Mouse (Mus musculus): Measurements from ENCODE around the gene Antxrl.

DNA sequence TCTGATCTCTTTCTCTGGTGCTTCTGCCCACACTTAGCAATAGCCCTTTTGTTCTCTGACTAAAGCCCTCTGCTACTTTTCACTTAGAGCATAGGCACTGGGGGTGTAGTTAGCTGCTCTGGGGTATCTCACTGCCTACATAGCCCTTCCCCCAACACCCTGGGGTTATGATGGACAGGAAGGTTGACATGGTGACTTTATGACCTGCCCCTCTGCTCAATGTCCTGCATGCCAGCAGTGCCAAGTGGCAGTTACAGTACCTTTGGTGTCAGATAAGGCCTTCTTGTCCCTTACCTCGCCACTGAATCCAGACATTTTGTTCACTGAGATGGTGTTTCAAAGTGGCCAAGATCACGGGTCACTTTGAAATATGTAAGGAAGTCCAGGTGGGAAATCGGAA is 37.4 kb upstream of the Antxrl start, which contains the start of gene Gm30083:
- no peak for TF ChIP-seq CTCF (IDR thresholded peaks at IDR 0.05; ENCODE audit: borderline replicate concordance, insufficient read depth, low read length)
- no peak for TF ChIP-seq POLR2A (IDR thresholded peaks at IDR 0.05; ENCODE audit: low read depth, low read length)
